Mouse (Mus musculus): ENCODE data around the gene Arhgap11a. TPM values are rescaled to one million over a fixed set of nuclear protein-coding genes. Genes with fewer than 3 reads are reported as not detected.

The Arhgap11a gene
- 25.1 and 27.0 TPM in 2 replicates for polyA plus RNA-seq (2015; fragmentation: Nextera tagmentation; extraction: Ambion mirVana)

DNA sequence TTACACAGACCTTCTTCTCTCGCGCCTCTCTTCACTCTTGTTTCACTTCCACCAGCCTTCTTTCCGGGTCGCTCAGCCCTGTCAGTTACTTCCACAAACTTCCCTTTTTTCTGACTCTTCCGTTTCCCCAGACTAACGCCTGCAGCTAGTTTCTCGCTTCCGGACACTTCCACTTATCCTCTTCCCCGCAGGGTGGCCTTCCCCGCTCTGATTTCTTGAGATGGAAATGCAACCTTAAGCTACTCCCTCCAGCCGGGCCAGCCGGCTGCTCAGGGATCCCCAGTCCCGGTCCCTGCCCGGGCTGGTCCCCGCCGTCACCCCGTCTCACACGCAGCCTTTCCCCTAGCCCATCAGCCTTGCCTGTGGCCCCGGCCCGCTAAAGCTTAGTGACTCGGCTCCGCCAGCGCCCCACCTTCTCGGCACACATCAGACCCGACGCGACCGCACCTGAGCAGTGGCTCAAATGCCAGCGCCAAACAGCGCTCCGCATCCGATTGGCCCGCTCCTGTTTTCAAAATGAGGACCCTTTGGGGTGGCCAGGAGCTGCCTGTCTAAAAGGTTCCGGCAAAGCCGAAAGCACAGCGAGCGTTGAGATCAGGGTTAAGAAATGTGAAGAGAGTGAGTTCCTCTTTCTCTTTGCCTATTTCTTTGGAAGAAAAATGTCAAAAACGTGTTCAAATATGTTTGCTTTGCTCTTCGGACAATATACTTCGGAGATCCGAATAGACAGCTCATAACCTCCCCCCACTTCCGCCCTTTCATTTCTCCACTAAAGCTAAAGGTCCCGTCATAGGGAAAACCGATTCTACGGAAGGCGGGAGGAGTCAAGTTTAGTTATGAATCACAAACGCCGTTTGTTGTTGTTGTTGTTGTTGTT lies at the start of gene Arhgap11a:
TSS of gene Arhgap11a (minus strand) at position 417 of the 877 bp plus-strand sequence.
- peaks cover 5% of the 10 kb centered on the region; the same call in 1 of the 2 replicates for H3K27me3 ChIP-seq
- no peaks in the 10 kb centered on the region for H3K9me3 ChIP-seq
- WGBS = under 1% methylated on average over 48 of the region's 48 CpGs
- H3K4me2 ChIP-seq (replicated peaks) = peak within 1 kb of the TSS; percentile 88
- H3K36me3 ChIP-seq = peaks cover 17% of the 10 kb centered on the region
- peak; percentile 98 for ATAC-seq (ENCODE audit: low FRiP score, low read depth)
- H3K4me1 ChIP-seq = peaks cover 27% of the 10 kb centered on the region
- peak within 1 kb of the TSS; percentile 77; the same call in 1 of the 2 replicates for H3K27ac ChIP-seq
- peak within 1 kb of the TSS; percentile 83 for H3K9ac ChIP-seq
- H3K4me3 ChIP-seq = peak within 1 kb of the TSS; percentile 84

- H3K4me1 ChIP-seq = no peaks in the 10 kb centered on the region
- peaks cover 9% of the 10 kb centered on the region; the same call in 1 of the 2 replicates for H3K9me3 ChIP-seq
- no peak overlapping the region for H3K4me2 ChIP-seq (replicated peaks)
- H3K9ac ChIP-seq = no peak overlapping the region
- no peak overlapping the region for H3K4me3 ChIP-seq
- H3K36me3 ChIP-seq = no peaks in the 10 kb centered on the region
- WGBS = 76% methylated on average over 10 of the region's 12 CpGs
- no peaks in the 10 kb centered on the region for H3K27me3 ChIP-seq
- no peak for ATAC-seq (ENCODE audit: low FRiP score, low read depth)
- H3K27ac ChIP-seq = no peak overlapping the region
These were observed 45.1 kb upstream of the Arhgap11a start for GRCm38 (mm10) chr2:113893385-113894122.

DNA sequence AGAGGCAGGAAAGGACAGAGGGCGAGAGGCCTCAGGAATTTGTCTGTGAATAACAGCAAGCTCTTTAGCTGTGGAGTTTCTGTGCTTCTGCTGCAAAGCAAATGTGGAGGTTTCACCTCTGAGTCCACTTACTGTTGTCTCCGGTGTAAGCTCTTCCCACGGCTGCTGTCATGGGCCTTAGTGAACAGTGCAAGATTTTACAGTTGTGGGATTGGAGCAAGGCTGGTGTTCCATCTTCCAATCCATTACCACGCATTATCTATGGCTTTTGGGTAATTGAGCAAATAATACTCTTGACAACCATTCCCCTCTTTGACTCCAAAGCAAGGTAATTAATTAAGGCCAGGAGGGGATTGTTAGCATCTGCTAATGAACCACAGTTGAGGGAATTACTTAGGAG lies 38.7 kb upstream of the Arhgap11a start:
- 78% methylated on average over 4 of the region's 4 CpGs for WGBS
- Histone ChIP-seq H3K9me3 (peaks cover 9% of the 10 kb centered on the region; the same call in 1 of the 2 replicates), H3K27me3 (no peaks in the 10 kb centered on the region), H3K36me3 (no peaks in the 10 kb centered on the region), H3K4me2 (replicated peaks) (no peak overlapping the region), H3K9ac (no peak overlapping the region), H3K4me3 (no peak overlapping the region), H3K4me1 (no peaks in the 10 kb centered on the region), H3K27ac (no peak overlapping the region)
- ATAC-seq (ENCODE audit: low FRiP score, low read depth) = no peak

DNA sequence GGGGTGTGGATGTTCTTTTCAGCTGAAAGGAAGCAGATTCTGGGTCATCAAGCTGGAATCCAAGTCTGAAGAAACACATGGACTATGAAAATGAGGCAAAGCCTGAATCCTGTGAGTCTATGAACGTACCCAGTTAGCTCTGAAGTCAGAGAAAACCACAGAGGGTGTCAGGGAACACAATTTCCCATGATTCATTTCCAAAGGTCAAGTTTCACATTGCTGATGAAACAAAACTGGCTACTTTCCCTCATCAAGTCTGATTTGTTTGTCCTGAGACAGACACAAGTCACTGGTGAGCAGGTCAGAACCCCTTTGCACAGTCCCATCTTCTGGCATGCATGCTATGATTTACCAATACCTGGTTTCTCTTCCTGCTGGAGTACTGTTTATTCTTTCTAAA lies 37.6 kb upstream of the Arhgap11a start:
- Histone ChIP-seq H3K36me3 (no peaks in the 10 kb centered on the region), H3K4me1 (no peaks in the 10 kb centered on the region), H3K9ac (no peak overlapping the region), H3K27ac (no peak overlapping the region), H3K4me2 (replicated peaks) (no peak overlapping the region), H3K4me3 (no peak overlapping the region), H3K27me3 (no peaks in the 10 kb centered on the region), H3K9me3 (peaks cover 9% of the 10 kb centered on the region; the same call in 1 of the 2 replicates)
- ATAC-seq (ENCODE audit: low FRiP score, low read depth) = no peak
- WGBS = 63% methylated on average over 1 of the region's 1 CpGs

DNA sequence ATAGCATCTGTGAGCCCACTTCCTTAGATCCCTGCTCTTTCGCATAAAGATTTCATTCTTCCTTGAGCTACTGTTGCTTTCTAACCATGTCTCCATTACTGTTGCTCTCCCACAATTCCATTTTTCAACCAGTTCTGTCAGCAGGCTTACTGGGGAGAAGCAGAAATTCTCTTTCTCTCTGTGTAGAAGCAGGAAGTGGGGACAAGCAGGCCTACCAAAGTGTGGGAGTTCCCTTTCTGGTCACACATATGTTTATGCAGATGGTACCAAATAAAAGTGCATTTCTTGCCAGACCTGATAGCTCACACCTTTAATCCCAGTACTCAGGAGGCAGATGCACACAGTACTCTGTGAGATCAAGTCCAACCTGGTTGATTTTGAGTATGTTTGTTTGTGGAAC lies 21.7 kb upstream of the Arhgap11a start:
- Histone ChIP-seq H3K9me3 (no peaks in the 10 kb centered on the region), H3K9ac (no peak overlapping the region), H3K27ac (no peak overlapping the region), H3K4me1 (no peaks in the 10 kb centered on the region), H3K4me3 (no peak overlapping the region), H3K36me3 (no peaks in the 10 kb centered on the region), H3K27me3 (no peaks in the 10 kb centered on the region), H3K4me2 (replicated peaks) (no peak overlapping the region)
- WGBS = 87% methylated on average over 1 of the region's 1 CpGs
- no peak for ATAC-seq (ENCODE audit: low FRiP score, low read depth)

DNA sequence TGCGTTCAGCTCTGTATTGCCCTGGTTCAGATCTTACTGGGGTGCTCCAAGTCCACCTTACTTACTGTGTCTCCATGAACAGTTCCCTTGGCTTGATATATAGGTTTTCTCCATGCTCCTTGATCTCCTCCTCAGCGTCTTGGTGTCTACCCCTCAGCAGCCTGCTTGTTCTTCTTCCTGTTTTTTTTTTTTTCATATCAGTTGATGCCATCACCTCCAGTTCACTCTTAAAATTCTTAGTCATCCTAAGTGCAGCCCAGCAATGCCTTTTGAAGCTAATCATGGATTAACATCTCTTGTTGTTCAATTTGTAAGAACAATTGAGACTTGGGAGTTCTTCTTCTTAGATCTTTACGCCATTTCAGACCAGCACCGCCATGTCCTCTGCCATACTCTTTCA lies 19.9 kb upstream of the Arhgap11a start:
- WGBS = 88% methylated on average over 4 of the region's 4 CpGs
- Histone ChIP-seq H3K4me2 (replicated peaks) (no peak overlapping the region), H3K36me3 (no peaks in the 10 kb centered on the region), H3K4me1 (no peaks in the 10 kb centered on the region), H3K9ac (no peak overlapping the region), H3K9me3 (no peaks in the 10 kb centered on the region), H3K27me3 (no peaks in the 10 kb centered on the region), H3K4me3 (no peak overlapping the region), H3K27ac (no peak overlapping the region)
- no peak for ATAC-seq (ENCODE audit: low FRiP score, low read depth)

- no peak overlapping the region for H3K4me2 ChIP-seq (replicated peaks)
- no peak overlapping the region for H3K27ac ChIP-seq
- H3K4me1 ChIP-seq = no peaks in the 10 kb centered on the region
- H3K9me3 ChIP-seq = no peaks in the 10 kb centered on the region
- no peaks in the 10 kb centered on the region for H3K36me3 ChIP-seq
- WGBS = 42% methylated on average over 2 of the region's 2 CpGs
- no peak for ATAC-seq (ENCODE audit: low FRiP score, low read depth)
- no peak overlapping the region for H3K4me3 ChIP-seq
- H3K27me3 ChIP-seq = no peaks in the 10 kb centered on the region
- H3K9ac ChIP-seq = no peak overlapping the region
These were observed 17.7 kb upstream of the Arhgap11a start for GRCm38 (mm10) chr2:113866155-113866554.

DNA sequence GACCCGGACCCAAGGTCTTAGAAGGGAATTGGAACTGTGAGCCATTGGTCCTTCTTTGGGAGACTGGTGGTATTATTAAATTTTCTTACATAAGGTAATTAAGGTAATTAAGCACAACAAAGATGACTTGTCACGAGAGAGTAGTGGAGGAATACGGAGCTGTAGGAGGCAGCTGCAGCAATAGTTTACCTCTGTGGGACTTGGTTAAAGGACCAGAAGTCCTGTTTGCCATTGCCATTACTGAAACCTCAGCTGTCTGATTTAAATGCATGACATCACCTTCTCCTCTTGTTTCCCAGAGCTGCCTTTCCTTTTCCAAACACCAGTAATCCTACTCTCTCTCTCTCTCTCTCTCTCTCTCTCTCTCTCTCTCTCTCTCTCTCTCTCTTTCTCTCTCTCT lies 680 bp upstream of the Arhgap11a start:
- Histone ChIP-seq H3K4me1 (peaks cover 27% of the 10 kb centered on the region), H3K4me2 (replicated peaks) (peak overlapping the region; percentile 88), H3K27me3 (peaks cover 5% of the 10 kb centered on the region; the same call in 1 of the 2 replicates), H3K9me3 (no peaks in the 10 kb centered on the region), H3K4me3 (peak overlapping the region; percentile 84), H3K36me3 (peaks cover 10% of the 10 kb centered on the region), H3K27ac (peak overlapping the region; percentile 69; the same call in 1 of the 2 replicates), H3K9ac (peak overlapping the region; percentile 48)
- ATAC-seq (ENCODE audit: low FRiP score, low read depth) = peak; percentile 51
- 0% methylated on average over 3 of the region's 3 CpGs for WGBS

DNA sequence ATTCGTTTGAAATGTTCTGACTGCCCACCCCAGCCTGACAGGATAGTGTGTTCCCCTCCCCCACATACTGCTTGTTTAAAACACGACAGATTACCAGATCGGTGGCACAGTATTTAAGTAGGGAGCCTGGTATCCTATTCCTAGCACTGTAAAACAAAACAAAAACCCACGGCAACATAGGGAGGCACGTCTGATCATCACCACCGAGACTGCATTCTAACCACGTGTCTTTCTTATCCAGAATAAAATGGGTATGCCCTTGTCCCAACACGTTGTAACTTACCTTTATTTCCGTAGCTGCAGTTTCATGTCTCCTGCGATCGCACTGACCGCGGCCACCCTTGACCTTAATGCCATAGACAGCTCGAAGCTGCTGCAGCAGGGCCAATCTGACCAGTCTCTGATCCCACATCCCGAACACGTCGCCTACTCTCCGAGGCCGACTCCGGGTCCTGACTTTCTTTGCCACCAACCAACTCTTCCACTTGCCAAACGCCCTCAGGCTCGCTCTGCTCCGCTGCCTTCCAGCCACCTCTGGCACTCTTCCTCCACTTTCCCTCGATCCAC lies 700 bp downstream of the Arhgap11a start:
- Histone ChIP-seq H3K4me2 (replicated peaks) (peak overlapping the region; percentile 88), H3K4me1 (peaks cover 27% of the 10 kb centered on the region), H3K4me3 (peak overlapping the region; percentile 84), H3K36me3 (peaks cover 22% of the 10 kb centered on the region), H3K9me3 (no peaks in the 10 kb centered on the region), H3K9ac (peak overlapping the region; percentile 83), H3K27me3 (peaks cover 5% of the 10 kb centered on the region; the same call in 1 of the 2 replicates), H3K27ac (peak overlapping the region; percentile 77; the same call in 1 of the 2 replicates)
- ATAC-seq (ENCODE audit: low FRiP score, low read depth) = no peak
- WGBS = under 1% methylated on average over 24 of the region's 24 CpGs

- Histone ChIP-seq H3K4me1 (peaks cover 27% of the 10 kb centered on the region), H3K27me3 (no peaks in the 10 kb centered on the region), H3K36me3 (peaks cover 42% of the 10 kb centered on the region), H3K4me3 (no peak overlapping the region), H3K9me3 (no peaks in the 10 kb centered on the region), H3K4me2 (replicated peaks) (no peak overlapping the region), H3K9ac (no peak overlapping the region), H3K27ac (no peak overlapping the region)
- ATAC-seq (ENCODE audit: low FRiP score, low read depth) = no peak
- WGBS = 79% methylated on average over 4 of the region's 4 CpGs
These were observed 3.4 kb downstream of the Arhgap11a start for GRCm38 (mm10) chr2:113845081-113845480.

GRCm38 (mm10) chr2:113841656-113842437 lies 6.6 kb downstream of the Arhgap11a start:
- Histone ChIP-seq H3K9ac (no peak overlapping the region), H3K4me3 (no peak overlapping the region), H3K4me2 (replicated peaks) (no peak overlapping the region), H3K27ac (no peak overlapping the region), H3K36me3 (peaks cover 50% of the 10 kb centered on the region), H3K27me3 (no peaks in the 10 kb centered on the region), H3K4me1 (peaks cover 14% of the 10 kb centered on the region), H3K9me3 (no peaks in the 10 kb centered on the region)
- ATAC-seq (ENCODE audit: low FRiP score, low read depth) = no peak
- 90% methylated on average over 4 of the region's 4 CpGs for WGBS

Data from limb, embryonic 13.5 days (tissue).